ENCODE assay signal across 8 mouse cellular contexts in genomic region chr16:88372034-88372433, GRCm38 (mm10).
DNase-seq lines count a peak whose midpoint lies in the region; ATAC-seq and TF ChIP-seq lines count a peak whose summit lies in the region.

No protein-coding gene starts in this region.

- H3K4me2 ChIP-seq in hindbrain, embryonic 16.5 days (ENCODE audit: low read length): no peak overlapping the region
- H3K4me2 ChIP-seq in intestine, postnatal 0 days (replicated peaks; ENCODE audit: low read depth): no peak overlapping the region

- H3K9me3 ChIP-seq in hindbrain, embryonic 10.5 days: no peaks in the 10 kb centered on the region
- no peaks in the 10 kb centered on the region for H3K9me3 ChIP-seq in hindbrain, embryonic 16.5 days (ENCODE audit: control insufficient read depth, low read length)
- H3K9me3 ChIP-seq in intestine, postnatal 0 days (ENCODE audit: control insufficient read depth): no peaks in the 10 kb centered on the region

- intact Hi-C loops in left cerebral cortex, postnatal 14 days (cut with DNase I): loop anchor here (5.0 kb wide), 1 partner anchor 1395 kb away; no protein-coding TSS in a partner anchor

- DNase-seq in hindbrain, embryonic 10.5 days (ENCODE audit: low spot score): peak; percentile 34
- peak; percentile 59 for DNase-seq in adrenal gland, postnatal 10 days
- DNase-seq in embryo, embryonic 9.5 days (ENCODE audit: extremely low spot score): peak; percentile 66
- DNase-seq in left cerebral cortex, postnatal 14 days (ENCODE audit: low spot score in 2 of 2): peak; percentile 17 to 37
- peak; percentile 84 for DNase-seq in retina, embryonic 14.5 days (ENCODE audit: low spot score)
- DNase-seq in spleen, adult 12 weeks (ENCODE audit: low spot score): no peak

- TF ChIP-seq CTCF in intestine, postnatal 0 days (IDR thresholded peaks at IDR 0.05; ENCODE audit: low read depth): peak; percentile 98

- no peak overlapping the region for H3K9ac ChIP-seq in hindbrain, embryonic 16.5 days (ENCODE audit: low read depth, low read length)
- no peak overlapping the region for H3K9ac ChIP-seq in intestine, postnatal 0 days (ENCODE audit: low read depth, low read length)

- 36% methylated on average over 7 of the region's 7 CpGs for WGBS in hindbrain, embryonic 10.5 days
- 43% methylated on average over 7 of the region's 7 CpGs for WGBS in hindbrain, embryonic 16.5 days
- WGBS in intestine, postnatal 0 days: 38% methylated on average over 7 of the region's 7 CpGs

- H3K27me3 ChIP-seq in hindbrain, embryonic 10.5 days (ENCODE audit: insufficient read depth, poor library complexity, severe bottlenecking): no peaks in the 10 kb centered on the region
- H3K27me3 ChIP-seq in hindbrain, embryonic 16.5 days (replicated peaks; ENCODE audit: control insufficient read depth, insufficient read depth, low read length): no peaks in the 10 kb centered on the region
- H3K27me3 ChIP-seq in intestine, postnatal 0 days (replicated peaks; ENCODE audit: control insufficient read depth, insufficient read depth, low read length): no peaks in the 10 kb centered on the region

- no peaks in the 10 kb centered on the region for H3K36me3 ChIP-seq in hindbrain, embryonic 10.5 days
- no peaks in the 10 kb centered on the region for H3K36me3 ChIP-seq in hindbrain, embryonic 16.5 days (ENCODE audit: control insufficient read depth, insufficient read depth, low read length)
- H3K36me3 ChIP-seq in intestine, postnatal 0 days (ENCODE audit: control insufficient read depth, insufficient read depth): no peaks in the 10 kb centered on the region

- no peak overlapping the region for H3K4me3 ChIP-seq in hindbrain, embryonic 10.5 days
- H3K4me3 ChIP-seq in hindbrain, embryonic 16.5 days (ENCODE audit: low read length): no peak overlapping the region
- no peak overlapping the region for H3K4me3 ChIP-seq in intestine, postnatal 0 days (ENCODE audit: low read depth, low read length)

- ATAC-seq in hindbrain, embryonic 16.5 days: no peak
- ATAC-seq in intestine, postnatal 0 days: peak; percentile 78

- no peak overlapping the region for H3K27ac ChIP-seq in hindbrain, embryonic 10.5 days
- H3K27ac ChIP-seq in hindbrain, embryonic 16.5 days (ENCODE audit: low read depth, low read length): no peak overlapping the region
- no peak overlapping the region for H3K27ac ChIP-seq in intestine, postnatal 0 days (ENCODE audit: low read depth, low read length)

- peaks cover 3% of the 10 kb centered on the region; the same call in 1 of the 2 replicates for H3K4me1 ChIP-seq in hindbrain, embryonic 10.5 days (replicated peaks)
- no peaks in the 10 kb centered on the region for H3K4me1 ChIP-seq in hindbrain, embryonic 16.5 days (ENCODE audit: control insufficient read depth, insufficient read depth, low read depth, low read length)
- no peaks in the 10 kb centered on the region for H3K4me1 ChIP-seq in intestine, postnatal 0 days (replicated peaks; ENCODE audit: control insufficient read depth, insufficient read depth, low read length)
